Mouse (Mus musculus) stomach, embryonic 16.5 days (tissue): ENCODE measurements around the gene Phldb3. TPM values are rescaled to one million over a fixed set of nuclear protein-coding genes. Genes with fewer than 3 reads are reported as not detected.
A peak's percentile ranks its signal among the peaks of the same experiment; 100 is the strongest.

Experiments used
- ATAC-seq: fragments of 200-750 bp; cut with Nextera tagmentation; 2 replicates; pipeline ENCODE4 v1.8.0; 2017; ENCODE audit warnings: moderate number of reproducible peaks, moderate TSS enrichment; ENCODE audit not compliant: insufficient read depth, low FRiP score
- H3K27ac ChIP-seq: fragments of 300-500 bp; sonication (generic); 2 replicates; pipeline ENCODE4 v1.5.1; 2014; ENCODE audit warnings: low read length
- H3K27me3 ChIP-seq: fragments of 300-500 bp; sonication (generic); 2 replicates; pipeline ENCODE4 v1.6.1; 2014; ENCODE audit warnings: low read length, control low read depth, mixed read lengths; ENCODE audit not compliant: control insufficient read depth, insufficient read depth
- H3K36me3 ChIP-seq: fragments of 300-500 bp; sonication (generic); 2 replicates; pipeline ENCODE4 v1.6.1; 2014; ENCODE audit warnings: low read length; ENCODE audit not compliant: control insufficient read depth, insufficient read depth
- H3K4me1 ChIP-seq: fragments of 300-500 bp; sonication (generic); 2 replicates; pipeline ENCODE4 v1.6.1; 2014; ENCODE audit warnings: low read length, control low read depth, mixed read lengths; ENCODE audit not compliant: control insufficient read depth, insufficient read depth
- H3K4me2 ChIP-seq: fragments of 300-500 bp; sonication (generic); 2 replicates; pipeline ENCODE4 v1.6.1; 2014; ENCODE audit warnings: low read depth, low read length, mixed read lengths
- H3K4me3 ChIP-seq: fragments of 300-500 bp; sonication (generic); replicated peaks from 2 replicates; pipeline ENCODE4 v1.5.1; 2014; ENCODE audit warnings: mild to moderate bottlenecking, low read length
- H3K9ac ChIP-seq: fragments of 300-500 bp; sonication (generic); 2 replicates; pipeline ENCODE4 v1.6.1; 2014; ENCODE audit warnings: low read length
- H3K9me3 ChIP-seq: fragments of 300-500 bp; sonication (generic); replicated peaks from 2 replicates; pipeline ENCODE4 v1.6.1; 2016; ENCODE audit warnings: low read length, control low read depth; ENCODE audit not compliant: control insufficient read depth
- WGBS: fragments of 180-500 bp; shearing (Covaris S2); extraction: QIAGEN DNeasy Blood & Tissue Kit; methylation state at CpG from one replicate; pipeline ENCODE4 v1.1.7; 2014; 5-methylcytosine and 5-hydroxymethylcytosine counted together
- polyA plus RNA-seq: library from polyadenylated mRNA; unstranded; fragments of >200 nt; fragmentation: Nextera tagmentation; extraction: Ambion mirVana; gene quantifications from 2 replicates; pipeline ENCODE4 v1.2.1, GENCODE M21; 2015

The Phldb3 gene
- polyA plus RNA-seq, 1 experiment from 2014 or later, result 0.72 TPM

- 74% methylated on average over 7 of the region's 7 CpGs for WGBS
- peaks cover 6% of the 10 kb centered on the region; the same call in 1 of the 2 replicates for H3K4me1 ChIP-seq
- no peak overlapping the region for H3K27ac ChIP-seq
- no peak overlapping the region for H3K9ac ChIP-seq
- H3K4me3 ChIP-seq, result no peak overlapping the region
- no peaks in the 10 kb centered on the region for H3K36me3 ChIP-seq
- H3K4me2 ChIP-seq, result no peak overlapping the region
- no peak for ATAC-seq
- no peaks in the 10 kb centered on the region for H3K9me3 ChIP-seq
- H3K27me3 ChIP-seq, result 0 out of 2 replicates have a peak, but pooled peaks cover 6% of the 10 kb centered on the region
Measured at GRCm38 (mm10) chr7:24605561-24605960, 5.0 kb upstream of the Phldb3 start.

- WGBS, result 80% methylated on average over 7 of the region's 7 CpGs
- no peak for ATAC-seq
- H3K36me3 ChIP-seq, result no peaks in the 10 kb centered on the region
Measured at GRCm38 (mm10) chr7:24606046-24606445, 4.5 kb upstream of the Phldb3 start.

GRCm38 (mm10) chr7:24608017-24608416 is 2.5 kb upstream of the Phldb3 start:
- H3K4me3 ChIP-seq, result no peak overlapping the region
- ATAC-seq, result peak; percentile 56
- no peak overlapping the region for H3K27ac ChIP-seq
- H3K4me1 ChIP-seq, result peaks cover 13% of the 10 kb centered on the region; the same call in 1 of the 2 replicates
- 47% methylated on average over 6 of the region's 6 CpGs for WGBS
- H3K4me2 ChIP-seq, result no peak overlapping the region
- H3K36me3 ChIP-seq, result no peaks in the 10 kb centered on the region
- H3K27me3 ChIP-seq, result peaks cover 12% of the 10 kb centered on the region; the same call in 1 of the 2 replicates
- H3K9me3 ChIP-seq, result no peaks in the 10 kb centered on the region
- no peak overlapping the region for H3K9ac ChIP-seq

More at GRCm38 (mm10) chr7:24606046-24606445, 4.5 kb upstream of the Phldb3 start:
- Histone ChIP-seq H3K4me3 (no peak overlapping the region), H3K9me3 (no peaks in the 10 kb centered on the region), H3K27ac (no peak overlapping the region), H3K4me1 (peaks cover 8% of the 10 kb centered on the region; the same call in 1 of the 2 replicates), H3K4me2 (no peak overlapping the region), H3K27me3 (0 out of 2 replicates have a peak, but pooled peaks cover 6% of the 10 kb centered on the region), H3K9ac (0 out of 2 replicates have a peak overlapping the region, but pooled peaks have one; percentile 0)

- H3K4me2 ChIP-seq, result no peak overlapping the region
- 68% methylated on average over 8 of the region's 8 CpGs for WGBS
- H3K4me1 ChIP-seq, result peaks cover 13% of the 10 kb centered on the region; the same call in 1 of the 2 replicates
- no peak overlapping the region for H3K27ac ChIP-seq
- peaks cover 16% of the 10 kb centered on the region for H3K27me3 ChIP-seq
- no peaks in the 10 kb centered on the region for H3K9me3 ChIP-seq
- H3K36me3 ChIP-seq, result no peaks in the 10 kb centered on the region
- no peak overlapping the region for H3K9ac ChIP-seq
- no peak overlapping the region for H3K4me3 ChIP-seq
- ATAC-seq, result no peak
Measured at GRCm38 (mm10) chr7:24608561-24608960, 2.0 kb upstream of the Phldb3 start.

GRCm38 (mm10) chr7:24610879-24611494 is 424 bp downstream of the Phldb3 start:
- WGBS, result under 1% methylated on average over 36 of the region's 36 CpGs
- H3K9ac ChIP-seq, result peak overlapping the region; percentile 80
- H3K9me3 ChIP-seq, result no peaks in the 10 kb centered on the region
- H3K4me2 ChIP-seq, result peak overlapping the region; percentile 89
- H3K27ac ChIP-seq, result peak overlapping the region; percentile 83
- no peaks in the 10 kb centered on the region for H3K36me3 ChIP-seq
- H3K27me3 ChIP-seq, result peaks cover 16% of the 10 kb centered on the region
- H3K4me1 ChIP-seq, result peaks cover 13% of the 10 kb centered on the region; the same call in 1 of the 2 replicates
- ATAC-seq, result peak; percentile 86
- H3K4me3 ChIP-seq, result peak overlapping the region; percentile 63

- Histone ChIP-seq H3K4me3 (peak overlapping the region; percentile 63), H3K27me3 (peaks cover 16% of the 10 kb centered on the region), H3K27ac (peak overlapping the region; percentile 38; the same call in 1 of the 2 replicates), H3K9me3 (no peaks in the 10 kb centered on the region), H3K36me3 (no peaks in the 10 kb centered on the region), H3K9ac (peak overlapping the region; percentile 80), H3K4me2 (peak overlapping the region; percentile 89), H3K4me1 (peaks cover 13% of the 10 kb centered on the region; the same call in 1 of the 2 replicates)
- 15% methylated on average over 7 of the region's 7 CpGs for WGBS
- no peak for ATAC-seq
Measured at GRCm38 (mm10) chr7:24611709-24612108, 1.1 kb downstream of the Phldb3 start.

- WGBS, result 5% methylated on average over 27 of the region's 27 CpGs
- H3K9ac ChIP-seq, result peak overlapping the region; percentile 38
- ATAC-seq, result no peak
Measured at GRCm38 (mm10) chr7:24612308-24612910, 1.8 kb downstream of the Phldb3 start.

GRCm38 (mm10) chr7:24614816-24615215 is 4.3 kb downstream of the Phldb3 start:
- ATAC-seq, result no peak
- H3K27me3 ChIP-seq, result peaks cover 16% of the 10 kb centered on the region
- no peak overlapping the region for H3K27ac ChIP-seq
- 68% methylated on average over 13 of the region's 13 CpGs for WGBS
- no peak overlapping the region for H3K4me2 ChIP-seq
- no peak overlapping the region for H3K4me3 ChIP-seq
- H3K36me3 ChIP-seq, result no peaks in the 10 kb centered on the region
- peaks cover 13% of the 10 kb centered on the region; the same call in 1 of the 2 replicates for H3K4me1 ChIP-seq
- H3K9me3 ChIP-seq, result no peaks in the 10 kb centered on the region
- no peak overlapping the region for H3K9ac ChIP-seq

More at GRCm38 (mm10) chr7:24612308-24612910, 1.8 kb downstream of the Phldb3 start:
- Histone ChIP-seq H3K9me3 (no peaks in the 10 kb centered on the region), H3K4me1 (peaks cover 13% of the 10 kb centered on the region; the same call in 1 of the 2 replicates), H3K4me2 (peak overlapping the region; percentile 89), H3K36me3 (no peaks in the 10 kb centered on the region), H3K27ac (no peak overlapping the region), H3K4me3 (peak overlapping the region; percentile 37), H3K27me3 (peaks cover 16% of the 10 kb centered on the region)

- WGBS, result 72% methylated on average over 8 of the region's 8 CpGs
- no peak for ATAC-seq
- Histone ChIP-seq H3K4me2 (no peak overlapping the region), H3K27ac (no peak overlapping the region), H3K4me3 (no peak overlapping the region), H3K4me1 (no peaks in the 10 kb centered on the region), H3K9me3 (peaks cover 4% of the 10 kb centered on the region; the same call in 1 of the 2 replicates), H3K9ac (no peak overlapping the region), H3K36me3 (peaks cover 13% of the 10 kb centered on the region), H3K27me3 (peaks cover 6% of the 10 kb centered on the region; the same call in 1 of the 2 replicates)
Measured at GRCm38 (mm10) chr7:24617763-24618162, 7.2 kb downstream of the Phldb3 start.
